Mouse (Mus musculus) right cerebral cortex, adult 18-20 months (tissue): ENCODE measurements around the gene Psmd1.

Source experiments
- DNase-seq: peaks from one replicate; pipeline ENCODE4 v3.0.0; 2022; ENCODE audit warnings: mixed read lengths

Gene Psmd1

DNA sequence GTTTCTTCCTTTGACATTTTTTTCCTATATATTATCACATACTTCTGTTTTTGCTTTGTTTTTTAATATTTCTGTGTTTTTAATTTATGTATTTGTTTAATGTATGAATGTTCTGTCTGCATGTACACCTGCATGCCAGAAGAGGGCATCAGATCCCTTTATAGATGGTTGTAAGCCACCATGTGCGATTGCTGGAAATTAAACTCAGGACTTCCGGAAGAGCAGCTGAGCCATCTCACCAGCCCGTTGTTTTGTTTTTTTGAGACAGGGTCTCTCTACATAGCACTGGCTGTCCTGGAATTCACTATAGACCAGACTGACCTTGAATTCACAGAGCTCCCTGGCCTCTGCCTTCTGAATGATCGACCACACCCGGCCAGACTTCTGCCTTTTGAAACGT lies 1.7 kb upstream of the Psmd1 start:
- DNase-seq: no peak

DNA sequence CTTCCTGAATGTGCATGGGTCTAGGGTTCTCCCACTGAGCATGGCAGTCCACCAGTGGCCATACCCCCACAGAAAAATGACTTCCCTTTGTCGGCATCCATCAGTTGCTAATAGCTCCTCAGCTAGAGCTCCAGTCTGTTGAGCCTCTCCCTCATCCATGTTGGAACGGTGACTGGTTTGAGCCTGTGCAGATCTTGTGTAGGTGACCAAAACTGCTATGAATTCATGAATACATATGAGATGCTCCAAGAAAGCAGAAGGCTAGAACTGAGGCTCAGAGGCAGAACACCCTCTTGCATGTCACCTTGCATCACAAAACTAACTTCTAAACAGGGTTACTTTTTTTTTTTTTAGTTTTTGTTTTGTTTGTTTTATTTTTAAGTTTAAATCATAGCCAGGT lies 12.4 kb downstream of the Psmd1 start:
- no peak for DNase-seq

DNA sequence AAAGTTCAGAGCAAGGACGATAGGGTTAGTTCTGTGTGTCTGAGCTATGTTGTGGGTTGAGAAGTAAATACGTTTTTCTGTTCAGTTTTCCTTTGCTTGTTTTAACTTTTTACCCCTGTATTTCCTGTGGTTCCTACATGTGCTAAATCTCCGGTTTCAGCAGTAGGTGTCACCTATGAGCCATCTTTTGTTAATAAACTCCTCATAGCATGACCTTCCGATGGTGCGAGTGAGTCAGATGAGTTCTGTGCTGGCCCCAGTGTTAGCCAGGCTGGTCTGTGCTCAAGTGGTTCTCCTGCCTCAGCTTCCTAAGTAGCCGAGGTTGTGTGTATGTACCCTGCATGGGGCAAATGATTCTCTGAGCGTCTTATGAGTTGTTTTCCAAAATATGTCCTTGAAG lies 30.2 kb downstream of the Psmd1 start:
- DNase-seq: no peak

DNA sequence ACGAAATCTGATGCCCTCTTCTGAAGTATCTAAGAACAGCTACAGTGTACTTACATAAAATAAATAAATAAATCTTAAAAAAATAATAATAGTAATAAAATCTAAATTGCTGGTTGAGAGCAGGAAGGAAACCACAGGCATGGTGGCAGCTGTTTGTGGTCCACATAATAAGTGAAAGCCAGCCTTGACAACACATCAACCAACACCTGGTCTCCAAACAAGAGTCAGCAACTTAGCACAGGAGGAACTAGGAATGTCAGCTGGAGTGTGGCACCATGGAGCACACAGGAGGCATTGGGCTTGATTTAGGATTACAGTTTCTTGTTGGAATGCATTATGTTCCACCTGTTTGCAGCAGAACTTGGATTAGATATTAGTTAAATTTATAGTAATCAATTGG lies 40.9 kb downstream of the Psmd1 start:
- DNase-seq: no peak

DNA sequence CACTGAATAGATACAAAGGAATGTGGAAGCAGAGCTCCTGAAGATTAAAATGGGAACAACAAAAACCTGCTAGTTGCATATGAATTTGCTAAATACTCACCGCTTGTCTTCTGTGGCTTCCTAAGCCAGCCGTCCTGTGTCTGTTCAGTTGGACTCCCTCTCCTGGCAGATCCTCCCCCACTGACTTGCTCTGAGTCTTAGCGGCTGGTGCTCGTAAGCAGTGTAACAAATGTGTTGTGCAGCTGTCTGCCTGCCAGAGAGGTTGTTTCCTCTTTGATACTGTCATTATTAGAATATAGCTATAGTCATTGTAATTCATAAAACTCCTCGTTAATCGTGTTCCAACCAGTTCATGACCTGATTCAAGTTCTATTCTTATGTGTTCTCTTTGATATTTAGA lies 47.6 kb downstream of the Psmd1 start, which contains the start of gene Htr2b:
Htr2b (minus strand) TSS at position 192 of the 400 bp plus-strand sequence.
- DNase-seq: peak; percentile 51

DNA sequence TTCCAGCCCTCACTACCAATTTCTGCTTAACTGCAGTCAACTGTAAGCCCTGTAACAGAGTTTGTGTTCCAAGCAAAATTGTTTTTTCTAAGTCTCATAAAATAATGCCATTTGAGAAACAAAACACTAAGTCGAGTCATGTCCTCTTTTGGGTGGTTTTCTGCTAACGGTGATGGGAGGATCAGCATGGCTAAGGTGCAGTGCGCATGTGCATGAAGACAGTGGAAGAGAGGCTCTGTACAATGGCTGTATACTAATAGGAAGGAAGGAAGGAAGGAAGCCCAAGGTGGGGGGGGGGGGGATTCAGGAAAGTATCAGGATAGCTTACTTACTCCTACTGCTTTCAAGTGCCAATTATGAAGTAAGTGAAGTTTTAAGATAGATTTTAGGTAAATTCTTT lies 50.0 kb downstream of the Psmd1 start:
- no peak for DNase-seq

DNA sequence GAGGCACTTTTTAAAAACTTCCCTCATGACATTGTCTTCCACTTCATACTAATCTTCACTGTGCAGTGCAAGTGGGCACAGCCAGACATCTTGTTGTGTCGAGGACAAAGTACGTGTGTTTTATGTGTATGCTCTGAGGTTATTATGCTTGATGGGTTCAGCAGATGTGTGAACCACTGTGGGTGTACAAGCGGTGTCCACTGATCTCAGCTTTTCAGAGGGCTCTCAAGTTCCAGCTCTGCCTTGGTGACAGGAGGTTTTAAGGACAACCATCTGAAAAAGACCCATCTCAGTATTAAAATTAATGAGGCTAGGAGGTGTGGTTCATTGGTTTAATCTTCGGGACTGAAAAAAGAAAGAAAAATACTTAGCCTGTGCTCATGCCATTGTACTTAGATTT lies 55.4 kb downstream of the Psmd1 start:
- DNase-seq: no peak

DNA sequence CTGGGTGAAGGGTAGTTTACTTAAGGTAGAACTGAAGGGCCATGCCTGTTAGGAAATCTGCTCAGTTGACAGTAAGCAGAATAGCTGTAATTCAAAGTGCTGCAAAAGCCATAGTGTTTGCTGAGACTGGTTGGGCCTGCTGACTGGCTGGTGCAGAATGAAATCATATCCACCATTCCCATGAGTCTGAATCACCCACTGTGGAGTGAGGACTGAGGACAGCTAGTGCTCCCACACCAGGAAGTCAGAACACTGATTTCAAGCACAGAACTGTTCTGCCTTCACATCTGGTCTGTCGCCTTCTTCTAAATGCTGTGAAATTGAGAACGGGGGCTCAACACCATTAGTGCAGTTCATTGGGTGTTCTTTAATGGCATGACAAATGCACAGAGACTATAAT lies 61.8 kb downstream of the Psmd1 start:
- no peak for DNase-seq

DNA sequence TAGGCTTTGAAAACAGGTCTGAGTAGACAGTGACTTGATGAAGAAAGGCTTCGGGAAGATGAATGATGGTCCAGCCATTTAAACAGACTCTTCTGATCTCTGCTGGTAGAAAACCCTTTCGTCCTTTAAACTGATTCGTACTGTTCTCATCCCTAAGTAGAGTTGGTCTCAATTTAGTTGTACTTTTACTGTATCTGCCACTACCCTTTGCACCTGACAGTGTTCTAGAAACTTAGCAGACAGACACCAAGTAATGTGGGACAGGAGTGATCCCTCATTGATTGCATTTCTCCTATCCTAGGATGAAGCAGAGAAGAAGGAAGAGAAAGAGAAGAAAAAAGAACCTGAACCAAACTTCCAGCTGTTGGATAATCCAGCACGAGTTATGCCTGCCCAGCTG lies 69.2 kb downstream of the Psmd1 start, which contains the start of gene Gm21972:
Gm21972 (plus strand) TSS at position 301 of the 400 bp plus-strand sequence.
- DNase-seq: no peak

DNA sequence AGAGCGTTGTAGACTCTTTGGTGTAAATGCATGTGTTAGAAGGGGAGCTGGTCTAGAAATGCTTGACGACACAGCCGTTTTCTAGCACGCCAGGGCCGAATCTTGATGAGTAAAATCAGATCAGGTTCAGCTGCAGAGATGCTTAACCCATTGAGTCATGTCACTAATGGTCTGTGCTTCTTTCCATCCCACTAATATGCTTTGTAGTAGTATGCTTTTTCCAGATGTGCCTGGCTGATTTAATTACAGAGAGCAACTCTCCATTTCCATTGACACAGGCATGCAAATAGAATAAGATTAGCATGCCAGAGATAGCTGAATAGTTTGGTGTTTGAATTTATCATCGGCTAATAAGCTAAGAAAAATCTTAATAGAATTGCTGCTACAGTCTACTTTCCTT lies 71.1 kb downstream of the Psmd1 start:
- no peak for DNase-seq

DNA sequence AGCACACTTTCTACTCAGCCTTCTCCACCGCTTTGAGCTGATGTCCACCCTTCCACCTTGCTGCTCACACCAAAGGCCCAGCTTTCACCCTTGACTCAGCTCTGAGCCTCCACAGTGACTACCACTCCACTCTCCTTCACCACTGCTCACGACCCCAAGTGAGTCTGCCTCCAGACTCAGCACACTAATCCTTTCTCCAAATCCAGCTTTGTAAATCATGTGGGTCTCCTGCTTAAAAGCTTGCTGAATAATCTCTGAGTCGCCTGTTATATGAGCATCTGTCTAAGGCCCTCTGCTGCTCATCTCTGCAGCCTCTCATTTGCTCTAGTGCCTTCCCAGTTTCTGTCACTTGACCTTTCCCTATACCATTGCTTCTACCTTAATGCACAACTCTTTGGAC lies 76.9 kb downstream of the Psmd1 start:
- DNase-seq: no peak

DNA sequence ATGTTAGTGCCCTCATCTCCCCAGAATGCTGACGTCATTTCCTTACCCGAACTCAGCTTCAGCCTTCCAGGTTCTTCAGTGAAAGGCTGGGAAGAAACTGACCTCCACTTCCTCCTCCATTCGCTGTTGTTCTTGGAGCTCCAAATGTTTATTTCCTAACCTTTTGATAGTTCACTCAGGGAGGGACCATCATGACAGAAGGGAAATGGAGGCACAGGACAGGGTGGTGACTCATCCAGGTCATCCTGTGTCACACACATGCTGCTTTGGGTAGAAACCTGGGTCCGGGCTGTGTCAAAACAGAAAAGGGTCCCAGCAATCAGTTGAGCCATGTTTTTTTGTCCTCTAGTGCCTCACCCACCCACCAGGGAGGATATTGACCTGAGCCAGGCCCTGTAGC lies 79.0 kb downstream of the Psmd1 start:
- DNase-seq: no peak

DNA sequence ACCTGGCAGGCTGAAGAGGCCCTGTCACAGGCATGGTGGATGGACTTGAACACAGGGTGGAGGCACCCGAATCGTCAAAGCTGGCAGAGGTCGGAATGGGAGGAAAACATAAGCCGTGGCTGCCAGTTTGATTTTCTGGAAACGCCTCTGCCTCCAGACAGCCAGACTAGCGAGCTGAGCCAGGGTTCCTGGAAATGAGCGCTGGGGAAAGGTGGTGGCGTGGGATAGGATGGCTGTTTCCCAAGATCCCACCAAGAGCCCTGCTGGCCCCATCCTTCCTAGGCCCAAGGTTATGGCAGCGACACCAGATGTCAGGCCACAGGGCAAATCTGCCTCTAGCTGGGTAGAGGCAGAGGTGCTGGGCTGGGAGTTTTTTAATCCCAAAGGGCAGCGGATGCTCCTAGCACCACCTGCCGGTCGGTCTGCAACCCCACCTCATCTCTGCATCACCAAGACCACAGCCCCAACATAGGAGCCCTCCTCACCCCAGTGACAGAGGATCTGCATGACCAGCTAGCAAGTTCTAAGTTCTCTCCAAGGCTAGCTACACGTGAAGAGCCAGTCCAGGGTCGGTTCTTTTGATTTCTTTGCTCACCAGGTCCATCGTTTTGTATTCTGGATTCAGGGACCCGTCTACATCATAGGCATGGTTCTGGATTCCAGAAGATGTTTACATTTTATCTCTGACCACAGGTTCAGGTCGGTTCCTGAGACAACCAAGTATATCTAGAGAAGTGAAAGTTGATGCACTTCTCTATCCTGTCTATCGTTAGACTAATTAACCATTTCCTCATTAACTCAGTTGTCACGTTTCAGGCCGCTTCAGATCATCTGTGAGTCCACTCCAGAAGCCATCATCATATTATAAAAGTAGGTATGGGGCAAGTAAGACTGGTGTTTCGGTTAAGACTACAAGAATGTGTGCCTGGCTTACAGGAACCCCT lies 80.1 kb downstream of the Psmd1 start:
- DNase-seq: no peak

DNA sequence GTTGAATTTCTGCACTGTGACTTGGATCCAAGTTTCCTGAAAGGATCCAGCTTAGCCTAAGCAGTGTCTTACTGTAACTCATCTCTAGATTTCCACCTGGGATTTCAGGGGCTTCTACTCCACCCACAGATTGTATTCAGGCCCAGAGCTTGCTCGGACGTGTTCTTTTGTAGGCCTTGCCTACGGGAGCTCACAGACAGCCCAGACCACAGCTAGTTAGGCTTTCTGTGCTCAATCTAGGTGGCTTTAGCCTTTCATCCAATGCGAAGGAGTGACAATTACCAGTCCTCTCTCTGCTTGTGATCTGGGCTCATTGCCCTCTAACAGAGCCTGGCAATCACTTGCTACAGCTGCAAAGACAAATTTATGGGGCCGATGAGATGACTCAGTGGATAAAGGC lies 82.1 kb downstream of the Psmd1 start:
- DNase-seq: no peak

DNA sequence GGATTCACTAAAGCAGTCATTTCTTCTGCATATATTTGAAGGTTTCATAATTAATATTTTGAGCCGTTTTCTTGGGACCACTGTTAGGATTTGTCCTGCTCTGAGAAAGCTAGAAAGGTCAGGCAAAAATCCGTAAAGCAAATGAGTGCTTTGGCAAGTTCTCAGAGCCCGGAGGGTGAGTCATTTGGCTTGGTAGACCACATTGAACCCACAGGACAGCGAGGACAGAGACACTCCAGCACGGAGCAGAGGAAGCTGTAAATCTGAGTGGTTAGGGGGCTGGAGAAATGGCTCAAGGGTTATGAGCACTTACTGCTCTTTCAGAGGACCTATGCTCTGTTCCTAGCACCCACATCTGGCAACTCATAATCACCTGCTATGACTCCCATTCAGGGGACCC lies 83.4 kb downstream of the Psmd1 start:
- no peak for DNase-seq

DNA sequence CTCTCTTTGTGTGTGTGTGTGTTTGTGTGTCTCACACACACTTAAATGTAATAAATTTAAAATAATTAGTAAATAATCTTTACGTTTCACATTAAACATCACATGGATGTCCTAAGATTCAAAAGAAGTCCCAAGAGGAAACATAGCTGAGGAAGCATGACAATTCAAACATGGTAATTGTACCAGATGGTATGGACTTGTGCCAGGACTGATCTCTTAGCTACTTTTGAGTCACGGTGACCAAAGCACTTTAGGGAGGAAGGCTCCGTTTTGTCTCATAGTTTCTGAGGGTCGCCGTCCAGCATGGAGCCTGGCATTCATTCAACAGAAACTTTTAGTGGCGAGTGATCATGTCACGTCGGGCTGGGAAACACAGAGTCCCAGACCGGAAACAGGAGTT lies 84.0 kb downstream of the Psmd1 start:
- DNase-seq: no peak

DNA sequence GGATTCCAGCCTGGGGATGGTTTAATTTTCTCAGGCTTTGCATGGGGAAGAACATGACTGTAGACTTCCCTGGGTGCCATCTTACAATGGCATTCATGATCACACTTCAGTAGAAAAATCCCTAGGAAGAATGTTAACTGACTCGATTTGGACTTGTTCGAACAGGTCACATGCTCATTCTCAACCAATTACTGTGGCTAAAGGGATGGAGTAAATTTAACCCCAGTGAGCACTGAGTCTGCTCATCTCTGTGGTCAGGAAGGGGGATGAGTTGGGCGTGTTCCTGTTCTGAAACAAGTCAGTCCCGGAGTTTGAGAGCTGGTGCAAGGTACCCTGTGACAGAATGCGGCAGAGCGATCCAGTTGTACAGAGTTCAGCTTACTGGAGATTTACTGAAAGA lies 86.7 kb downstream of the Psmd1 start:
- DNase-seq: no peak

DNA sequence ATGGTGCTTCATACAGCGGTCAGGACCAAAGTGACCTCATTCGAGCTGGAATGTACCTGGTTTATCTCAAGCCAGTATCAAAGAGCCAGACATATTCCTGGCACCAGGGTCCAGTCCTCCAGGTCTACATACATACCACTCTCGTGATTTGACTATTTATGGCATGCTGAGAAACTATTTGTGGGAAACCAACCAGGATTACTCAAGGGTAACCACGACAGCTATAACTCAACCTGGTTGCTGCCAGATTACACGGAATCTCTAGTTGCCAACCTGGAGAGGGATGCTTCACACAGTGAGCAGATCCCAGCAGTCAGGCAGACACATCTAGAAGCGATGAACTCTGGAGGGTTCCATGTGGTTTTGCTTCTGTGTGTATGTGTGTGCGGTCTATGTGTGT lies 87.2 kb downstream of the Psmd1 start:
- no peak for DNase-seq

DNA sequence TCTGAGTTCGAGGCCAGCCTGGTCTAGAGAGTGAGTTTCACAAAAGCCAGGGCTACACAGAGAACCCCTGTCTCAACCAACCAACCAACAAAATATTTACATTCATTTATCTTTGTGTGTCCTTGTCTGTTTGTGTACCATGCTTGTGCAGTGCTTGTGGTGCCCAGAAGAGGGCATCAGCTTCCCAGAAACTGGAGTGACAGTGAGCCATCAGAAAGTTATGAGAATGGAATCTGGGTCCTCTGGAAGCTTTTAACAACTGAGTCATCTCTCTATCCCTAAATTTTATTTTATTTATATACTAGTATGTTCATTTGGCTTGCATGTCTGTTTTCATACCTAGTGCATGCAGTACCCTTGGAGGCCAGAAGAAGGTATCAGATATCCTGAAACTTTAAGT lies 88.4 kb downstream of the Psmd1 start:
- DNase-seq: no peak

DNA sequence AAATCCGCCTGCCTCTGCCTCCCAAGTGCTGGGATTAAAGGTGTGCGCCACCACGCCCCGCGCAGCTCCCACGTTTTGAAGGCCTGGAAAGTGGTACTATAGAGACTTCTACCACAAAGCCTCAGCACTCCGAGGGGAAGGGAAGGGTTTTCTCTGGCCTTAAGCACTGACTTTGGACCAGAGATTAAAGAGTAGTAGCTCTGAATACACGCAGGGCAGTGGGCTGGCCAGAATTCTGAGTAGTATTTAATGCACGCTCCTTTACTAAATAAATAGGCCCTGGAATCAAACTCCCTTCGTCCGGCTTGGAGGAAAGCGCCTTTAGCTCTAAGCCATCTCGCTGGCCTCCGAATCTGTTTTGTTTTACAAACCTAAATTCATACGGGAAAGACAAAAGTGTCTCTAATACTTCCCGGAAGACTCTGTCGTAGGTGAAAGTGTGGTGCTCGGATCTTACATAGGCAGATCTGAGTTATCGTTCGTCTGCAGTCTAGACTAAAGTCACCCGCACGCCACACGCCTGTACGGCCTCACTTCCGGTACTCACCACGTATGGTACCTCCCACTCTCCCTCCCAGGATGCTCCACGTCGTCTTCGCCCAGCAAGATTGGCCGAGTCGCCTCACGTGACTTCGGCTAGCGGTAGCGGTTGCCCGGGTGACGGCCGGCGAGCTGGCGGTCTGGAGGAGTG lies 90.1 kb downstream of the Psmd1 start, which contains the start of gene Armc9:
Armc9 (plus strand) TSS at position 648 of the 691 bp plus-strand sequence.
- DNase-seq: peak; percentile 98

DNA sequence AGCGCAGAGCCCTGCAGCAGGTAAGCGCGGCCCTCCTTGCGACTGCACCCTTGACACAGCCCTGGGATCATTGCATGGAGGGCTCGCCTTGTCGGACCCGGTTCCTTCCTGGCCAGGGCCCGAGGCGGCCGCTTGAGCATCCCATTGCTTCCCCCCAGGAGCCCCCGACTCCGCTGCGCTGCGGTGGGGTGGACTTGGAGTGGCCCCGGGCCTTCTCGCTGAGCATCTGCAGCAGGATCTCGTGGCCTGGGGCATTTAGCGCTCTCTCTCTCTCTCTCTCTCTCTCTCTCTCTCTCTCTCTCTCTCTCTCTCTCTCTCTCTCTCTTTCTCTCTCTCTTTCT lies 90.6 kb downstream of the Psmd1 start:
- no peak for DNase-seq

DNA sequence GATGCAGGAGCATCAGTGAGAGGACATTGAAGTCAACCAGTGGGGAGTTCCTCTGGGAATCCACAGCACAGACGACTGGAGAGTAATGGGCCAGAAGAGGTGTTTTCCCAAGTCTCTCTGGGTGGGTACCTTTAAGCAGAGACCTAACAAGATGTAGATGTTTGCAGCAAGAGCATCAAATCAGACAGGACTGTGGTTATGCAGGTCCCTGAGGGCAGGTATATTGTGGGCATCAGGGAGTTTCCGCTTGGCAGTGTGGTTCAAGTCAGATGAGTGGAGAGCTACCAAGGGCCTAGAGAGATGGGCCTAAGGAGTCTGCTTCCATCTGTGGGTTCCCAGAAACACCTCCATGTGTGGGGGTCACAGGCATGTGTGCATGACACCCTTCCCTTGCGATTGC lies 91.9 kb downstream of the Psmd1 start:
- no peak for DNase-seq

DNA sequence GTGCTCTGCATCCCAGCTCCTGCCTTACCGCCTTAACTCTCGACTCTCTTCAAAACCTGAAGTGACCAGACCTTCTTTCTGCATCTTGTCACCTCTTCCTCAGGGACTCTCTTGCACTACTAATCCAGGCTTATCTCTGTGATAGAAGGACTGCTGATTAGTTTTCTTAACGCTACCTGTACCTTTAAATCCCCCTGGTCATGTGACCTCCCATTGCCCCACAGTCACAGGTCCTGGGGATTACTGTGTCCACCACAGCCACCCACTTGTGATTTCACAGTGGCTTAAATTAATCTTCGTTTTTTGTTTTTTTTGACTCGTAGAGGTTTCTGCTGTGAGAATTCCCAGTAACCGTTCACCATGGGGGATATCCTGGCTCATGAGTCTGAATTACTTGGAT lies 92.4 kb downstream of the Psmd1 start:
- DNase-seq: no peak

DNA sequence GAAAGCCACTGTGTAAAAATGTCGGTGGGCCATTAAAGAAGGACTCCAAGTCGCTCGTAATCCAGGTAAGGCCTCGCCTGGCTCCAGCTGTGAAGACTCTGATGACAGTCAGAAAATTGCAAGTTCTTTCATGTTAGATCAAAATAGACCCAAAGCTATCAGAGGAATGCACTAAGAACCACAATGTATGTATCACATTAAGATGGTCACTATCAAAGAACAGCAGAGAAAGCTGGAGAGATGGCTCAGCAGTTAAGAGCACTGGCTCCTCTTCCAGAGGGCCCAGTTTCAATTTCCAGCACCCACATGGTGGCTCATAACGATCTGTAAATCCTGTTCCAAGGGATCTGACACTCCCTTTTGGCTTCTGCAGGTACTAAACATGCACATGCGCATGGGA lies 95.9 kb downstream of the Psmd1 start:
- no peak for DNase-seq
